Comparison of ENCODE assay signal across 32 mouse cellular contexts in the genomic region with DNA sequence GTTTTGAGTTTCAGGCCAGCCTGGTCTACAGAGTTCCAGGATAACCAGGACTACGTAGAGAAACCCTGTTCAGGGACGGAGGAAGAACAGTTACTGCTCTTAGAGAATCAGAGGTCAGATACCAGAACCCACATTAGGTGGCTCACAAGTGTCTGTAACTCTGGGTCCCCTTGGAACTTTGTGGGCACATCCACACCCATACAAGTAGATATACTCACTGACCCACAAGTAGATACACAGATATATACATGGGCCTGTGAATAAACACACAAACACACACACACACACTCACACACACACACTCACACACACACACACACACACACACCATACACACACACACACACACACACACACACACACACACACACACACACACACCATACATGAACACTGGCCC. TPM values are rescaled to one million over a fixed set of nuclear protein-coding genes. Genes with fewer than 3 reads are reported as not detected.
DNase-seq lines count a peak whose midpoint lies in the region; ATAC-seq and TF ChIP-seq lines count a peak whose summit lies in the region.
"Had no signal": no experiment of that assay in that cellular context is flagged by ENCODE, and none has a peak within 500 bp of the region (broad histone marks: within the 10 kb centered on the region; RNA-seq: fewer than 3 reads in every experiment).

No protein-coding gene starts in this region.

- H3K79me2 ChIP-seq in MEL (ENCODE audit: control insufficient read depth, insufficient read depth, low read length, poor library complexity), result no peaks in the 10 kb centered on the region

- peak; percentile 9; the same call in 1 of the 2 replicates for ATAC-seq in intestine, embryonic 15.5 days
- no peak for ATAC-seq in intestine, postnatal 0 days
- peak; percentile 57 for ATAC-seq in liver, embryonic 13.5 days (ENCODE audit: low read depth)
- ATAC-seq in liver, embryonic 16.5 days (ENCODE audit: low read depth), result 0 out of 2 replicates have a peak, but pooled peaks have one; percentile 41
- ATAC-seq in activated CD4-positive, CD25-positive, alpha-beta regulatory T cell, adult 4 months, result no peak
- ATAC-seq: CD4-positive, CD25-positive, alpha-beta regulatory T cell, adult 4 months; forebrain, embryonic 14.5 days; forebrain, postnatal 0 days; hindbrain, postnatal 0 days; inflammation-experienced regulatory T-cells, adult 6 months had no signal

- TF ChIP-seq EP300 in MEL (IDR thresholded peaks at IDR 0.05; ENCODE audit: low read depth in 1 of 2, low read length in 2 of 2), result no peak

- 67% methylated on average over 2 of the region's 2 CpGs for WGBS in intestine, embryonic 15.5 days
- 72% methylated on average over 2 of the region's 2 CpGs for WGBS in intestine, postnatal 0 days
- 70% methylated on average over 2 of the region's 2 CpGs for WGBS in liver, embryonic 13.5 days (ENCODE audit: insufficient replicate concordance)
- 60% methylated on average over 2 of the region's 2 CpGs for WGBS in liver, embryonic 16.5 days (ENCODE audit: insufficient replicate concordance)
- WGBS in hindbrain, embryonic 10.5 days, result 89% methylated on average over 2 of the region's 2 CpGs

- no peak for DNase-seq in MEL (ENCODE audit: low read depth, low spot score)
- DNase-seq in liver, embryonic 13.5 days, result no peak
- no peak for DNase-seq in hindbrain, embryonic 10.5 days (ENCODE audit: low spot score)
- DNase-seq: adrenal gland, postnatal 10 days; adrenal gland, postnatal 36 days; cerebellum, adult 18-20 months; cerebellum, adult 9-11 months; cerebellum, postnatal 25 days; forebrain, postnatal 0 days; gastrocnemius, adult 2 months; gastrocnemius, postnatal 14 days; heart, postnatal 36 days had no signal

- H3K27me3 ChIP-seq in intestine, embryonic 15.5 days (replicated peaks), result no peaks in the 10 kb centered on the region
- H3K27me3 ChIP-seq in intestine, postnatal 0 days (replicated peaks; ENCODE audit: control insufficient read depth, insufficient read depth, low read length), result no peaks in the 10 kb centered on the region
- no peaks in the 10 kb centered on the region for H3K27me3 ChIP-seq in MEL (ENCODE audit: control insufficient read depth in 1 of 2, insufficient read depth in 2 of 2, low read length in 2 of 2)
- H3K27me3 ChIP-seq in liver, embryonic 13.5 days, result no peaks in the 10 kb centered on the region
- no peaks in the 10 kb centered on the region for H3K27me3 ChIP-seq in liver, embryonic 16.5 days (ENCODE audit: control insufficient read depth, insufficient read depth, low read depth, low read length)
- no peaks in the 10 kb centered on the region for H3K27me3 ChIP-seq in hindbrain, embryonic 10.5 days (ENCODE audit: insufficient read depth, poor library complexity, severe bottlenecking)
- H3K27me3 ChIP-seq: embryonic facial prominence, embryonic 12.5 days; embryonic facial prominence, embryonic 15.5 days; heart, embryonic 13.5 days had no signal

- no peak overlapping the region for H3K4me2 ChIP-seq in intestine, embryonic 15.5 days (replicated peaks)
- no peak overlapping the region for H3K4me2 ChIP-seq in intestine, postnatal 0 days (replicated peaks; ENCODE audit: low read depth)
- peak overlapping the region; percentile 35 for H3K4me2 ChIP-seq in liver, embryonic 13.5 days
- H3K4me2 ChIP-seq in liver, embryonic 16.5 days (ENCODE audit: low read depth, low read length), result no peak overlapping the region
- H3K4me2 ChIP-seq: embryonic facial prominence, embryonic 12.5 days; embryonic facial prominence, embryonic 15.5 days; hindbrain, embryonic 14.5 days had no signal

- TF ChIP-seq POLR2A in MEL (IDR thresholded peaks at IDR 0.05; ENCODE audit: control insufficient read depth in 1 of 2, insufficient read depth in 1 of 2, low read depth in 1 of 2, low read length in 2 of 2, poor library complexity in 1 of 2), result no peak

- TF ChIP-seq RAD21 in MEL (IDR thresholded peaks at IDR 0.05; ENCODE audit: low read depth, low read length), result no peak

- H3K27ac ChIP-seq in intestine, embryonic 15.5 days, result no peak overlapping the region
- no peak overlapping the region; the same call in 1 of the 2 replicates for H3K27ac ChIP-seq in intestine, postnatal 0 days (ENCODE audit: low read depth, low read length)
- peak overlapping the region; percentile 32; the same call in 1 of the 2 replicates for H3K27ac ChIP-seq in MEL (ENCODE audit: control insufficient read depth, low read depth, low read length)
- peak overlapping the region; percentile 81 for H3K27ac ChIP-seq in liver, embryonic 13.5 days
- H3K27ac ChIP-seq in liver, embryonic 16.5 days (ENCODE audit: low read length), result peak overlapping the region; percentile 63
- H3K27ac ChIP-seq in hindbrain, embryonic 10.5 days, result no peak overlapping the region
- H3K27ac ChIP-seq: embryonic facial prominence, embryonic 12.5 days; embryonic facial prominence, embryonic 15.5 days; gastrocnemius, adult 2 months; hindbrain, embryonic 14.5 days; hindbrain, postnatal 0 days had no signal

- no peak for TF ChIP-seq CTCF in intestine, postnatal 0 days (IDR thresholded peaks at IDR 0.05; ENCODE audit: low read depth)
- no peak for TF ChIP-seq CTCF in MEL (IDR thresholded peaks at IDR 0.05 in 2 of 3, conservative IDR thresholded peaks at IDR 0.05 in 1 of 3; ENCODE audit: control insufficient read depth in 1 of 3, insufficient read depth in 1 of 3, low read depth in 2 of 3, low read length in 3 of 3, poor library complexity in 1 of 3, severe bottlenecking in 1 of 3)

- H3K9ac ChIP-seq in intestine, embryonic 15.5 days, result no peak overlapping the region
- H3K9ac ChIP-seq in intestine, postnatal 0 days (ENCODE audit: low read depth, low read length), result no peak overlapping the region
- H3K9ac ChIP-seq in MEL (ENCODE audit: control insufficient read depth, low read depth, low read length, poor library complexity, severe bottlenecking), result no peak overlapping the region
- H3K9ac ChIP-seq in liver, embryonic 13.5 days, result 0 out of 2 replicates have a peak overlapping the region, but pooled peaks have one; percentile 10
- no peak overlapping the region; the same call in 1 of the 2 replicates for H3K9ac ChIP-seq in liver, embryonic 16.5 days (ENCODE audit: low read depth, low read length)
- H3K9ac ChIP-seq: embryonic facial prominence, embryonic 12.5 days; embryonic facial prominence, embryonic 15.5 days; forebrain, postnatal 0 days; heart, embryonic 13.5 days; hindbrain, embryonic 14.5 days had no signal

- H3K36me3 ChIP-seq in intestine, embryonic 15.5 days, result no peaks in the 10 kb centered on the region
- no peaks in the 10 kb centered on the region for H3K36me3 ChIP-seq in intestine, postnatal 0 days (ENCODE audit: control insufficient read depth, insufficient read depth)
- H3K36me3 ChIP-seq in MEL (ENCODE audit: control insufficient read depth in 1 of 2, insufficient read depth in 2 of 2, low read length in 2 of 2), result peaks cover 0 to 16% of the 10 kb centered on the region in 2 experiments; a peak in 2 of 4 replicates
- no peaks in the 10 kb centered on the region for H3K36me3 ChIP-seq in liver, embryonic 13.5 days
- no peaks in the 10 kb centered on the region for H3K36me3 ChIP-seq in liver, embryonic 16.5 days (ENCODE audit: control insufficient read depth, insufficient read depth)
- H3K36me3 ChIP-seq in hindbrain, embryonic 10.5 days, result no peaks in the 10 kb centered on the region
- H3K36me3 ChIP-seq: embryonic facial prominence, embryonic 12.5 days; embryonic facial prominence, embryonic 15.5 days; heart, embryonic 13.5 days had no signal

- H3K4me1 ChIP-seq in intestine, embryonic 15.5 days (replicated peaks), result no peaks in the 10 kb centered on the region
- peaks cover 4% of the 10 kb centered on the region; the same call in 1 of the 2 replicates for H3K4me1 ChIP-seq in intestine, postnatal 0 days (replicated peaks; ENCODE audit: control insufficient read depth, insufficient read depth, low read length)
- H3K4me1 ChIP-seq in MEL (ENCODE audit: control insufficient read depth in 1 of 2, insufficient read depth in 2 of 2, low read length in 2 of 2), result peaks cover 8 to 18% of the 10 kb centered on the region in 2 experiments
- H3K4me1 ChIP-seq in liver, embryonic 13.5 days (replicated peaks), result peaks cover 37% of the 10 kb centered on the region
- peaks cover 22% of the 10 kb centered on the region for H3K4me1 ChIP-seq in liver, embryonic 16.5 days (ENCODE audit: control insufficient read depth, low read depth, low read length)
- no peaks in the 10 kb centered on the region for H3K4me1 ChIP-seq in hindbrain, embryonic 10.5 days (replicated peaks)
- H3K4me1 ChIP-seq: embryonic facial prominence, embryonic 12.5 days; embryonic facial prominence, embryonic 15.5 days had no signal

- H3K4me3 ChIP-seq in intestine, embryonic 15.5 days (replicated peaks), result no peak overlapping the region
- H3K4me3 ChIP-seq in intestine, postnatal 0 days (ENCODE audit: low read depth, low read length), result no peak overlapping the region
- peak overlapping the region in 1 of 2 experiments; percentile 13; a peak in 1 of 4 replicates for H3K4me3 ChIP-seq in MEL (ENCODE audit: control insufficient read depth in 1 of 2, insufficient read depth in 1 of 2, low read depth in 2 of 2, low read length in 2 of 2)
- H3K4me3 ChIP-seq in liver, embryonic 13.5 days (replicated peaks), result no peak overlapping the region
- no peak overlapping the region for H3K4me3 ChIP-seq in liver, embryonic 16.5 days (ENCODE audit: low read depth, low read length)
- no peak overlapping the region for H3K4me3 ChIP-seq in hindbrain, embryonic 10.5 days
- H3K4me3 ChIP-seq: embryonic facial prominence, embryonic 12.5 days; embryonic facial prominence, embryonic 15.5 days; gastrocnemius, adult 2 months; heart, embryonic 13.5 days had no signal

- no peaks in the 10 kb centered on the region for H3K9me3 ChIP-seq in intestine, embryonic 15.5 days
- H3K9me3 ChIP-seq in intestine, postnatal 0 days (ENCODE audit: control insufficient read depth), result no peaks in the 10 kb centered on the region
- no peaks in the 10 kb centered on the region for H3K9me3 ChIP-seq in MEL (replicated peaks; ENCODE audit: insufficient read depth, low read length)
- H3K9me3 ChIP-seq in liver, embryonic 13.5 days (replicated peaks), result no peaks in the 10 kb centered on the region
- H3K9me3 ChIP-seq in liver, embryonic 16.5 days (replicated peaks; ENCODE audit: control insufficient read depth, low read length), result no peaks in the 10 kb centered on the region
- H3K9me3 ChIP-seq in hindbrain, embryonic 10.5 days, result no peaks in the 10 kb centered on the region
- H3K9me3 ChIP-seq: embryonic facial prominence, embryonic 12.5 days; embryonic facial prominence, embryonic 15.5 days; heart, embryonic 13.5 days had no signal

RNA-seq across cellular contexts. Expression of gene Fam213a, which starts 11.5 kb away (rescaled TPM):
- 51.6 and 54.4 TPM in 2 replicates for polyA plus RNA-seq in intestine, embryonic 15.5 days (2015; fragmentation: Nextera tagmentation; extraction: Ambion mirVana)
- 86.9 and 96.2 TPM in 2 replicates for polyA plus RNA-seq in intestine, postnatal 0 days (2015; fragmentation: Nextera tagmentation; extraction: Ambion mirVana)
- total RNA-seq in MEL (2012; rRNA removed), result 19.2 and 20.3 TPM in 2 replicates
- 10 to 100 TPM in 1 of 2 experiments, not detected in 1; 28.5 TPM for polyA plus RNA-seq in MEL (2012; ENCODE audit: insufficient read depth in 1 of 2, insufficient read length in 2 of 2, low read depth in 1 of 2, low replicate concordance in 2 of 2, missing spikeins in 1 of 2)
- 67.9 and 78.3 TPM in 2 replicates for polyA plus RNA-seq in liver, embryonic 13.5 days (2015; fragmentation: Nextera tagmentation; extraction: Ambion mirVana)
- polyA plus RNA-seq in liver, embryonic 16.5 days (2015; fragmentation: Nextera tagmentation; extraction: Ambion mirVana), result 92.7 and 96.5 TPM in 2 replicates
- polyA plus RNA-seq in hindbrain, embryonic 10.5 days (2016; fragmentation: Nextera tagmentation; extraction: Ambion mirVana), result 45.2 and 52.6 TPM in 2 replicates
- polyA plus RNA-seq in activated CD4-positive, CD25-positive, alpha-beta regulatory T cell, adult 4 months (2017; shearing (Covaris generic)), result 1 to 10 TPM; 8.5 to 9.2 TPM

RNA-seq across cellular contexts. Expression of gene Dydc2, which starts 43.9 kb away (rescaled TPM):
- polyA plus RNA-seq in intestine, embryonic 15.5 days (2015; fragmentation: Nextera tagmentation; extraction: Ambion mirVana), result 0.42 TPM in 1 of 2 replicates, not detected in the other
- polyA plus RNA-seq in intestine, postnatal 0 days (2015; fragmentation: Nextera tagmentation; extraction: Ambion mirVana), result not detected in 2 replicates
- not detected in 2 replicates for total RNA-seq in MEL (2012; rRNA removed)
- polyA plus RNA-seq in MEL (2012; ENCODE audit: insufficient read depth in 1 of 2, insufficient read length in 2 of 2, low read depth in 1 of 2, low replicate concordance in 2 of 2, missing spikeins in 1 of 2), result not detected
- not detected in 2 replicates for polyA plus RNA-seq in liver, embryonic 13.5 days (2015; fragmentation: Nextera tagmentation; extraction: Ambion mirVana)
- not detected in 2 replicates for polyA plus RNA-seq in liver, embryonic 16.5 days (2015; fragmentation: Nextera tagmentation; extraction: Ambion mirVana)
- polyA plus RNA-seq in hindbrain, embryonic 10.5 days (2016; fragmentation: Nextera tagmentation; extraction: Ambion mirVana), result 0.47 and 0.64 TPM in 2 replicates
- not detected for polyA plus RNA-seq in activated CD4-positive, CD25-positive, alpha-beta regulatory T cell, adult 4 months (2017; shearing (Covaris generic))
- total RNA-seq: adrenal gland, postnatal 10 days; common myeloid progenitor, adult 5-6 weeks; gastrocnemius, adult 2 months; gastrocnemius, postnatal 14 days; gastrocnemius, postnatal 4 days; heart, adult 8-10 months; heart, postnatal 36 days; hindbrain, postnatal 0 days had no signal
- polyA plus RNA-seq: CD4-positive, CD25-positive, alpha-beta regulatory T cell, adult 4 months; inflammation-experienced regulatory T-cells, adult 6 months had no signal

RNA-seq across cellular contexts. Expression of gene Dydc1, which starts 47.6 kb away (rescaled TPM):
- not detected in 2 replicates for polyA plus RNA-seq in intestine, embryonic 15.5 days (2015; fragmentation: Nextera tagmentation; extraction: Ambion mirVana)
- not detected in 2 replicates for polyA plus RNA-seq in intestine, postnatal 0 days (2015; fragmentation: Nextera tagmentation; extraction: Ambion mirVana)
- total RNA-seq in MEL (2012; rRNA removed), result not detected in 2 replicates
- polyA plus RNA-seq in MEL (2012; ENCODE audit: insufficient read depth in 1 of 2, insufficient read length in 2 of 2, low read depth in 1 of 2, low replicate concordance in 2 of 2, missing spikeins in 1 of 2), result not detected
- polyA plus RNA-seq in liver, embryonic 13.5 days (2015; fragmentation: Nextera tagmentation; extraction: Ambion mirVana), result not detected in 2 replicates
- not detected in 2 replicates for polyA plus RNA-seq in liver, embryonic 16.5 days (2015; fragmentation: Nextera tagmentation; extraction: Ambion mirVana)
- not detected in 2 replicates for polyA plus RNA-seq in hindbrain, embryonic 10.5 days (2016; fragmentation: Nextera tagmentation; extraction: Ambion mirVana)
- not detected for polyA plus RNA-seq in activated CD4-positive, CD25-positive, alpha-beta regulatory T cell, adult 4 months (2017; shearing (Covaris generic))
- total RNA-seq: adrenal gland, adult 18-20 months; adrenal gland, postnatal 10 days; common myeloid progenitor, adult 5-6 weeks; forebrain, postnatal 0 days; gastrocnemius, adult 2 months; gastrocnemius, postnatal 14 days; gastrocnemius, postnatal 4 days; heart, adult 8-10 months; heart, postnatal 36 days; hindbrain, postnatal 0 days had no signal
- polyA plus RNA-seq: C2C12; CD4-positive, CD25-positive, alpha-beta regulatory T cell, adult 4 months; embryonic facial prominence, embryonic 12.5 days; forebrain, embryonic 11.5 days; frontal cortex, adult 2 months; heart, embryonic 13.5 days; heart, embryonic 16.5 days; hindbrain, embryonic 14.5 days; hindbrain, postnatal 0 days; inflammation-experienced regulatory T-cells, adult 6 months had no signal

RNA-seq across cellular contexts. Expression of gene Tspan14, which starts 58.5 kb away (rescaled TPM):
- polyA plus RNA-seq in intestine, embryonic 15.5 days (2015; fragmentation: Nextera tagmentation; extraction: Ambion mirVana), result 56.8 and 61.0 TPM in 2 replicates
- polyA plus RNA-seq in intestine, postnatal 0 days (2015; fragmentation: Nextera tagmentation; extraction: Ambion mirVana), result 30.5 and 33.3 TPM in 2 replicates
- 16.7 and 24.8 TPM in 2 replicates for total RNA-seq in MEL (2012; rRNA removed)
- 10 to 100 TPM in 1 of 2 experiments, not detected in 1; 29.9 TPM for polyA plus RNA-seq in MEL (2012; ENCODE audit: insufficient read depth in 1 of 2, insufficient read length in 2 of 2, low read depth in 1 of 2, low replicate concordance in 2 of 2, missing spikeins in 1 of 2)
- 32.9 and 37.5 TPM in 2 replicates for polyA plus RNA-seq in liver, embryonic 13.5 days (2015; fragmentation: Nextera tagmentation; extraction: Ambion mirVana)
- polyA plus RNA-seq in liver, embryonic 16.5 days (2015; fragmentation: Nextera tagmentation; extraction: Ambion mirVana), result 29.1 and 30.0 TPM in 2 replicates
- polyA plus RNA-seq in hindbrain, embryonic 10.5 days (2016; fragmentation: Nextera tagmentation; extraction: Ambion mirVana), result 95.5 and 95.7 TPM in 2 replicates
- 10 to 100 TPM; 56.8 to 58.3 TPM for polyA plus RNA-seq in activated CD4-positive, CD25-positive, alpha-beta regulatory T cell, adult 4 months (2017; shearing (Covaris generic))

Comparison
In these comparisons a context has a peak if more than half of its experiments do, and no peak if none do; other contexts are left out.
1. ATAC-seq: peak in intestine, embryonic 15.5 days (single experiment), liver, embryonic 13.5 days (single experiment) and liver, embryonic 16.5 days (single experiment); none in intestine, postnatal 0 days (single experiment) and activated CD4-positive, CD25-positive, alpha-beta regulatory T cell, adult 4 months (single experiment).
2. H3K27ac ChIP-seq: peak in MEL (single experiment), liver, embryonic 13.5 days (single experiment) and liver, embryonic 16.5 days (single experiment); none in intestine, embryonic 15.5 days (single experiment), intestine, postnatal 0 days (single experiment) and hindbrain, embryonic 10.5 days (single experiment).